Mouse (Mus musculus) hindbrain, postnatal 0 days (tissue): ENCODE measurements at regions not wholly inside any gene's neighbourhood (a gene's known extent, or its start where the extent isn't known, plus 50 kb on each side); places are given as distances from the start of the nearest gene placed in this dataset.

ENCODE experiments used
- ATAC-seq: fragments of 200-750 bp; cut with Nextera tagmentation; 2 replicates; pipeline ENCODE4 v1.8.0; 2017; ENCODE audit warnings: mild to moderate bottlenecking, moderate TSS enrichment, moderate library complexity
- DNase-seq: peaks from one replicate; pipeline ENCODE4 v3.0.0-alpha.2; 2015; ENCODE audit warnings: low spot score
- H3K27ac ChIP-seq: fragments of 300-500 bp; sonication (generic); 2 replicates; pipeline ENCODE4 v1.5.1; 2014; ENCODE audit warnings: mild to moderate bottlenecking
- H3K27me3 ChIP-seq: fragments of 300-500 bp; sonication (generic); 2 replicates; pipeline ENCODE4 v1.6.1; 2014; ENCODE audit warnings: low read length, mixed read lengths; ENCODE audit not compliant: insufficient read depth
- H3K36me3 ChIP-seq: fragments of 300-500 bp; sonication (generic); 2 replicates; pipeline ENCODE4 v1.6.1; 2014; ENCODE audit warnings: low read length, mixed read lengths; ENCODE audit not compliant: insufficient read depth
- H3K4me1 ChIP-seq: fragments of 300-500 bp; sonication (generic); 2 replicates; pipeline ENCODE4 v1.6.1; 2014; ENCODE audit warnings: antibody characterized with exemption, low read length, mixed read lengths; ENCODE audit not compliant: insufficient read depth
- H3K4me2 ChIP-seq: fragments of 300-500 bp; sonication (generic); 2 replicates; pipeline ENCODE4 v1.6.1; 2014; ENCODE audit warnings: low read depth, mild to moderate bottlenecking, low read length, moderate library complexity, mixed read lengths
- H3K4me3 ChIP-seq: fragments of 300-500 bp; sonication (generic); 2 replicates; pipeline ENCODE4 v1.5.1; 2014; ENCODE audit warnings: low read length
- H3K9ac ChIP-seq: fragments of 300-500 bp; sonication (generic); replicated peaks from 2 replicates; pipeline ENCODE4 v1.6.1; 2014; ENCODE audit warnings: mild to moderate bottlenecking, low read length, moderate library complexity, mixed read lengths
- H3K9me3 ChIP-seq: fragments of 300-500 bp; sonication (generic); 2 replicates; pipeline ENCODE4 v1.6.1; 2016; ENCODE audit warnings: low read length, mixed read lengths
- CTCF ChIP-seq: IDR thresholded peaks from 2 replicates; pipeline ENCODE4 v1.5.1; 2016; ENCODE audit warnings: antibody characterized with exemption, control low read depth, low read depth
- WGBS: fragments of 180-500 bp; shearing (Covaris S2); extraction: QIAGEN DNeasy Blood & Tissue Kit; methylation state at CpG from one replicate; pipeline ENCODE4 v1.1.7; 2014; 5-methylcytosine and 5-hydroxymethylcytosine counted together

- Histone ChIP-seq H3K27me3 (no peaks in the 10 kb centered on the region), H3K4me3 (no peak overlapping the region), H3K9ac (no peak overlapping the region), H3K9me3 (no peaks in the 10 kb centered on the region), H3K27ac (no peak overlapping the region), H3K4me1 (no peaks in the 10 kb centered on the region), H3K4me2 (no peak overlapping the region), H3K36me3 (no peaks in the 10 kb centered on the region)
- 79% methylated on average over 5 of the region's 5 CpGs for WGBS
- no peak for DNase-seq
- no peak for TF ChIP-seq CTCF
- ATAC-seq: no peak
Observed at GRCm38 (mm10) chr19:14371360-14371759, 226.5 kb downstream of the Tle4 start.

- Histone ChIP-seq H3K4me2 (no peak overlapping the region), H3K9ac (no peak overlapping the region), H3K4me3 (no peak overlapping the region), H3K36me3 (no peaks in the 10 kb centered on the region), H3K27ac (no peak overlapping the region), H3K27me3 (no peaks in the 10 kb centered on the region), H3K4me1 (no peaks in the 10 kb centered on the region), H3K9me3 (no peaks in the 10 kb centered on the region)
- DNase-seq: no peak
- ATAC-seq: no peak
- no peak for TF ChIP-seq CTCF
- WGBS: 92% methylated on average over 4 of the region's 4 CpGs
Observed at GRCm38 (mm10) chr19:14373996-14374395, 223.9 kb downstream of the Tle4 start.

GRCm38 (mm10) chr19:14380898-14381297 lies 217.0 kb downstream of the Tle4 start:
- Histone ChIP-seq H3K9me3 (no peaks in the 10 kb centered on the region), H3K4me3 (no peak overlapping the region), H3K9ac (no peak overlapping the region), H3K27ac (no peak overlapping the region), H3K4me2 (no peak overlapping the region), H3K4me1 (no peaks in the 10 kb centered on the region), H3K27me3 (no peaks in the 10 kb centered on the region), H3K36me3 (no peaks in the 10 kb centered on the region)
- no peak for TF ChIP-seq CTCF
- DNase-seq: no peak
- no peak for ATAC-seq

- Histone ChIP-seq H3K4me2 (no peak overlapping the region), H3K27me3 (no peaks in the 10 kb centered on the region), H3K9ac (no peak overlapping the region), H3K36me3 (no peaks in the 10 kb centered on the region), H3K9me3 (no peaks in the 10 kb centered on the region), H3K27ac (no peak overlapping the region), H3K4me3 (no peak overlapping the region), H3K4me1 (no peaks in the 10 kb centered on the region)
- TF ChIP-seq CTCF: no peak
- no peak for DNase-seq
- 81% methylated on average over 5 of the region's 5 CpGs for WGBS
- ATAC-seq: no peak
Observed at GRCm38 (mm10) chr19:14387796-14388195, 210.1 kb downstream of the Tle4 start.

- 53% methylated on average over 4 of the region's 4 CpGs for WGBS
- ATAC-seq (no peak), DNase-seq (no peak)
- no peaks in the 10 kb centered on the region for H3K4me1 ChIP-seq
- no peak overlapping the region for H3K9ac ChIP-seq
- no peak overlapping the region for H3K27ac ChIP-seq
- no peak for TF ChIP-seq CTCF
- H3K9me3 ChIP-seq: no peaks in the 10 kb centered on the region
- H3K27me3 ChIP-seq: no peaks in the 10 kb centered on the region
- no peak overlapping the region for H3K4me2 ChIP-seq
- no peak overlapping the region for H3K4me3 ChIP-seq
- no peaks in the 10 kb centered on the region for H3K36me3 ChIP-seq
Observed at GRCm38 (mm10) chr19:14388539-14388938, 209.3 kb downstream of the Tle4 start.

- ATAC-seq (peak; percentile 84), DNase-seq (peak; percentile 80)
- Histone ChIP-seq H3K36me3 (no peaks in the 10 kb centered on the region), H3K27ac (no peak overlapping the region), H3K4me1 (no peaks in the 10 kb centered on the region), H3K27me3 (no peaks in the 10 kb centered on the region), H3K4me3 (no peak overlapping the region), H3K4me2 (no peak overlapping the region), H3K9ac (no peak overlapping the region), H3K9me3 (no peaks in the 10 kb centered on the region)
- no peak for TF ChIP-seq CTCF
- WGBS: 54% methylated on average over 6 of the region's 6 CpGs
Observed at GRCm38 (mm10) chr19:14389881-14390837, 207.7 kb downstream of the Tle4 start.

GRCm38 (mm10) chr19:14390914-14391313 lies 206.9 kb downstream of the Tle4 start:
- ATAC-seq: no peak
- no peaks in the 10 kb centered on the region for H3K36me3 ChIP-seq
- no peaks in the 10 kb centered on the region for H3K27me3 ChIP-seq
- H3K4me1 ChIP-seq: no peaks in the 10 kb centered on the region
- H3K4me3 ChIP-seq: no peak overlapping the region
- no peaks in the 10 kb centered on the region for H3K9me3 ChIP-seq
- no peak overlapping the region for H3K4me2 ChIP-seq
- TF ChIP-seq CTCF: no peak
- 49% methylated on average over 2 of the region's 2 CpGs for WGBS
- no peak overlapping the region for H3K9ac ChIP-seq
- H3K27ac ChIP-seq: no peak overlapping the region
- no peak for DNase-seq
